In the genomic region with DNA sequence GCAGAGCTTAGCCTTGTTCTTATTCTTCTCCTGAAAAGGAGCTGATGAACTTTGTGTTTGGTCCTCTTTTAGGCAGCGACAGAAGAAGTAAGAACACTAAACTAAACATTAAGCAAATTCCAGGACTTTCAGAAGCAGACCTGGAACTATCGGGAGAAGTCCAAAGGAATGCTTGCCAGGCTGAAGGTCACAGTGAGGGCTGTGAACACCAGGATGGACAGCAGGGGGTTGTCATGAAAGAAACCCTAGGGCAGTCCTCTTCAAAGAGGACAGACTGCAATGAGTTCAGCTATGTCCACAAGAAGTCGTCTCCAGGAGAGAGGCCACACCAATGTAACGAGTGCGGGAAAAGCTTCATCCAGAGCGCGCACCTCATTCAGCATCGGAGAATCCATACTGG, we compare ENCODE assay signal across 9 mouse cellular contexts.
"Had no signal": no experiment of that assay in that cellular context is flagged by ENCODE, and none has a peak within 500 bp of the region (broad histone marks: within the 10 kb centered on the region; RNA-seq: fewer than 3 reads in every experiment).

No protein-coding gene starts in this region.

- H3K4me1 ChIP-seq: limb, embryonic 15.5 days; midbrain, embryonic 13.5 days; stomach, embryonic 15.5 days had no signal

- H3K4me2 ChIP-seq: limb, embryonic 15.5 days; midbrain, embryonic 13.5 days; stomach, embryonic 15.5 days had no signal

- H3K27ac ChIP-seq: limb, embryonic 15.5 days; liver, embryonic 14.5 days; midbrain, embryonic 13.5 days; stomach, embryonic 15.5 days had no signal

- H3K9me3 ChIP-seq: limb, embryonic 15.5 days; midbrain, embryonic 13.5 days; stomach, embryonic 15.5 days had no signal

- ATAC-seq: intestine, embryonic 16.5 days; midbrain, embryonic 13.5 days had no signal

- DNase-seq: lung, adult 18-20 months; right cerebral cortex, postnatal 14 days; thymus, adult 2 months; thymus, postnatal 25 days had no signal

- H3K27me3 ChIP-seq: limb, embryonic 15.5 days; midbrain, embryonic 13.5 days; stomach, embryonic 15.5 days had no signal

- H3K4me3 ChIP-seq: limb, embryonic 15.5 days; midbrain, embryonic 13.5 days; stomach, embryonic 15.5 days had no signal

- H3K9ac ChIP-seq: limb, embryonic 15.5 days; liver, embryonic 14.5 days; midbrain, embryonic 13.5 days; stomach, embryonic 15.5 days had no signal
